Mouse (Mus musculus): ENCODE measurements at regions not wholly inside any gene's neighbourhood (a gene's known extent, or its start where the extent isn't known, plus 50 kb on each side); places are given as distances from the start of the nearest gene placed in this dataset.

GRCm38 (mm10) chr10:111721068-111721467, 215.0 kb downstream of the Phlda1 start:
- no peaks in the 10 kb centered on the region for H3K9me3 ChIP-seq (ENCODE audit: low read length)
- H3K27me3 ChIP-seq (replicated peaks; ENCODE audit: insufficient read depth, low read length), result no peaks in the 10 kb centered on the region
- TF ChIP-seq CTCF (IDR thresholded peaks at IDR 0.05) (no peak), EP300 (IDR thresholded peaks at IDR 0.05) (no peak)
- WGBS, result 48% methylated on average over 5 of the region's 5 CpGs
- H3K9ac ChIP-seq (replicated peaks; ENCODE audit: low read depth), result no peak overlapping the region
- H3K4me1 ChIP-seq (ENCODE audit: insufficient read depth, low read depth, low read length), result no peaks in the 10 kb centered on the region
- no peak for ATAC-seq
- no peak overlapping the region for H3K27ac ChIP-seq (ENCODE audit: low read length)
- H3K4me2 ChIP-seq (replicated peaks; ENCODE audit: low read depth, low read length), result no peak overlapping the region
- DNase-seq (ENCODE audit: low spot score), result no peak
- H3K4me3 ChIP-seq (ENCODE audit: low read depth, low read length), result no peak overlapping the region
- no peaks in the 10 kb centered on the region for H3K36me3 ChIP-seq (ENCODE audit: insufficient read depth, low read length)

GRCm38 (mm10) chr10:111723885-111724284, 217.8 kb downstream of the Phlda1 start:
- WGBS, result 81% methylated on average over 2 of the region's 2 CpGs
- no peak for DNase-seq (ENCODE audit: low spot score)
- H3K9ac ChIP-seq (replicated peaks; ENCODE audit: low read depth), result no peak overlapping the region

GRCm38 (mm10) chr10:111724574-111725414, 218.7 kb downstream of the Phlda1 start:
- Histone ChIP-seq H3K4me1 (ENCODE audit: insufficient read depth, low read depth, low read length) (no peaks in the 10 kb centered on the region), H3K27ac (ENCODE audit: low read length) (no peak overlapping the region), H3K4me3 (ENCODE audit: low read depth, low read length) (no peak overlapping the region), H3K36me3 (ENCODE audit: insufficient read depth, low read length) (no peaks in the 10 kb centered on the region), H3K27me3 (replicated peaks; ENCODE audit: insufficient read depth, low read length) (no peaks in the 10 kb centered on the region), H3K9me3 (ENCODE audit: low read length) (no peaks in the 10 kb centered on the region), H3K4me2 (replicated peaks; ENCODE audit: low read depth, low read length) (no peak overlapping the region), H3K9ac (replicated peaks; ENCODE audit: low read depth) (no peak overlapping the region)
- DNase-seq (ENCODE audit: low spot score), result no peak
- no peak; the same call in 1 of the 2 replicates for ATAC-seq
- WGBS, result 43% methylated on average over 7 of the region's 7 CpGs
- TF ChIP-seq CTCF (IDR thresholded peaks at IDR 0.05) (no peak), EP300 (IDR thresholded peaks at IDR 0.05) (no peak)

More at GRCm38 (mm10) chr10:111723885-111724284, 217.8 kb downstream of the Phlda1 start:
- H3K9me3 ChIP-seq (ENCODE audit: low read length), result no peaks in the 10 kb centered on the region
- no peak overlapping the region for H3K4me3 ChIP-seq (ENCODE audit: low read depth, low read length)
- no peaks in the 10 kb centered on the region for H3K4me1 ChIP-seq (ENCODE audit: insufficient read depth, low read depth, low read length)
- H3K27me3 ChIP-seq (replicated peaks; ENCODE audit: insufficient read depth, low read length), result no peaks in the 10 kb centered on the region
- no peak overlapping the region for H3K27ac ChIP-seq (ENCODE audit: low read length)
- no peak for TF ChIP-seq CTCF (IDR thresholded peaks at IDR 0.05)
- no peak for TF ChIP-seq EP300 (IDR thresholded peaks at IDR 0.05)
- no peaks in the 10 kb centered on the region for H3K36me3 ChIP-seq (ENCODE audit: insufficient read depth, low read length)
- ATAC-seq, result no peak
- H3K4me2 ChIP-seq (replicated peaks; ENCODE audit: low read depth, low read length), result no peak overlapping the region

- Histone ChIP-seq H3K4me1 (ENCODE audit: insufficient read depth, low read depth, low read length) (peaks cover 12% of the 10 kb centered on the region; the same call in 1 of the 2 replicates), H3K36me3 (ENCODE audit: insufficient read depth, low read length) (no peaks in the 10 kb centered on the region), H3K4me3 (ENCODE audit: low read depth, low read length) (no peak overlapping the region), H3K9ac (replicated peaks; ENCODE audit: low read depth) (no peak overlapping the region), H3K9me3 (ENCODE audit: low read length) (no peaks in the 10 kb centered on the region), H3K4me2 (replicated peaks; ENCODE audit: low read depth, low read length) (no peak overlapping the region), H3K27ac (ENCODE audit: low read length) (no peak overlapping the region), H3K27me3 (replicated peaks; ENCODE audit: insufficient read depth, low read length) (no peaks in the 10 kb centered on the region)
- no peak for TF ChIP-seq CTCF (IDR thresholded peaks at IDR 0.05)
- no peak for TF ChIP-seq EP300 (IDR thresholded peaks at IDR 0.05)
- ATAC-seq (no peak), DNase-seq (ENCODE audit: low spot score) (no peak)
- WGBS, result 47% methylated on average over 3 of the region's 3 CpGs
Measured at GRCm38 (mm10) chr10:111736026-111736425, 229.9 kb downstream of the Phlda1 start.

- ATAC-seq, result no peak
- H3K9ac ChIP-seq (replicated peaks; ENCODE audit: low read depth), result no peak overlapping the region
- no peak overlapping the region for H3K4me3 ChIP-seq (ENCODE audit: low read depth, low read length)
- WGBS, result 23% methylated on average over 5 of the region's 5 CpGs
- DNase-seq (ENCODE audit: low spot score), result peak; percentile 25
- H3K4me2 ChIP-seq (replicated peaks; ENCODE audit: low read depth, low read length), result no peak overlapping the region
- peaks cover 12% of the 10 kb centered on the region; the same call in 1 of the 2 replicates for H3K4me1 ChIP-seq (ENCODE audit: insufficient read depth, low read depth, low read length)
- H3K27ac ChIP-seq (ENCODE audit: low read length), result no peak overlapping the region
- H3K27me3 ChIP-seq (replicated peaks; ENCODE audit: insufficient read depth, low read length), result no peaks in the 10 kb centered on the region
- no peaks in the 10 kb centered on the region for H3K36me3 ChIP-seq (ENCODE audit: insufficient read depth, low read length)
- H3K9me3 ChIP-seq (ENCODE audit: low read length), result no peaks in the 10 kb centered on the region
- TF ChIP-seq EP300 (IDR thresholded peaks at IDR 0.05), result no peak
- TF ChIP-seq CTCF (IDR thresholded peaks at IDR 0.05), result no peak
Measured at GRCm38 (mm10) chr10:111739471-111740138, 232.9 kb upstream of the Krr1 start.

GRCm38 (mm10) chr10:111740586-111741265, 231.7 kb upstream of the Krr1 start:
- peak; percentile 38 for DNase-seq (ENCODE audit: low spot score)
- Histone ChIP-seq H3K27ac (ENCODE audit: low read length) (no peak overlapping the region), H3K4me1 (ENCODE audit: insufficient read depth, low read depth, low read length) (peaks cover 12% of the 10 kb centered on the region; the same call in 1 of the 2 replicates)

More at GRCm38 (mm10) chr10:111740586-111741265, 231.7 kb upstream of the Krr1 start:
- Histone ChIP-seq H3K4me2 (replicated peaks; ENCODE audit: low read depth, low read length) (no peak overlapping the region), H3K36me3 (ENCODE audit: insufficient read depth, low read length) (no peaks in the 10 kb centered on the region), H3K9me3 (ENCODE audit: low read length) (no peaks in the 10 kb centered on the region), H3K4me3 (ENCODE audit: low read depth, low read length) (no peak overlapping the region), H3K9ac (replicated peaks; ENCODE audit: low read depth) (no peak overlapping the region), H3K27me3 (replicated peaks; ENCODE audit: insufficient read depth, low read length) (no peaks in the 10 kb centered on the region)
- 23% methylated on average over 9 of the region's 9 CpGs for WGBS
- TF ChIP-seq CTCF (IDR thresholded peaks at IDR 0.05), result no peak
- TF ChIP-seq EP300 (IDR thresholded peaks at IDR 0.05), result no peak
- ATAC-seq, result peak; percentile 49

Data from lung, postnatal 0 days (tissue).